In the genomic region with DNA sequence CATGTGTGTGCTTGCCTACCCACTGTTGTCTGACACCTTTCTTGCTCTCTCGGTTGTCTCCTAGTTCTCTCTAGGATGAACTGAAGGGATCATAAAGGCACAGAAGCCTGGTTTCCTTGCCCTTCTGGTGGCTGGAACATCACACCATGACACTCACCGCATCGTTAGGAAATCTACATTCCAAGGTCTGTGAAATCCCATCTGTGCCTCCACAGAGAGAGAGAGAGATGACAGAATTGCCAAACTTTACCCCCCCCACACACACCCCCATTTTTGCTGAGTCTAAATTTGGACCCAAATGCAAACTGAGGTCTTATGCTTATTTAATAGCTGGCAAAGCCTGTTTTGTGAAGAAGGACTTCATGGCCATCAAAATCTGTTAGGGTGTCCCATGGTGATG, we compare ENCODE assay signal across 25 mouse cellular contexts.
A peak's percentile ranks its signal among the peaks of the same experiment; 100 is the strongest.
DNase-seq lines count a peak whose midpoint lies in the region; ATAC-seq and TF ChIP-seq lines count a peak whose summit lies in the region.
"Had no signal": no experiment of that assay in that cellular context is flagged by ENCODE, and none has a peak within 500 bp of the region (broad histone marks: within the 10 kb centered on the region; RNA-seq: fewer than 3 reads in every experiment).

No protein-coding gene starts in this region.

- H3K4me2 ChIP-seq in liver, postnatal 0 days (ENCODE audit: low read depth, low read length): no peak overlapping the region
- no peak overlapping the region for H3K4me2 ChIP-seq in liver, embryonic 11.5 days
- no peak overlapping the region for H3K4me2 ChIP-seq in kidney, embryonic 16.5 days (replicated peaks; ENCODE audit: low read depth, low read length)
- H3K4me2 ChIP-seq: forebrain, embryonic 12.5 days; forebrain, embryonic 15.5 days; heart, embryonic 12.5 days; heart, embryonic 15.5 days; hindbrain, embryonic 14.5 days had no signal

- H3K36me3 ChIP-seq in liver, postnatal 0 days (replicated peaks; ENCODE audit: insufficient read depth, low read length): no peaks in the 10 kb centered on the region
- H3K36me3 ChIP-seq in liver, embryonic 11.5 days (ENCODE audit: control insufficient read depth, insufficient read depth, low read length): no peaks in the 10 kb centered on the region
- H3K36me3 ChIP-seq in kidney, embryonic 16.5 days (ENCODE audit: insufficient read depth, low read length): no peaks in the 10 kb centered on the region
- H3K36me3 ChIP-seq: forebrain, embryonic 12.5 days; forebrain, embryonic 15.5 days; heart, embryonic 12.5 days; heart, embryonic 15.5 days had no signal

- 66% methylated on average over 3 of the region's 3 CpGs for WGBS in liver, postnatal 0 days (ENCODE audit: insufficient replicate concordance)
- WGBS in liver, embryonic 11.5 days: 89% methylated on average over 3 of the region's 3 CpGs
- WGBS in kidney, embryonic 16.5 days: 79% methylated on average over 3 of the region's 3 CpGs

- no peaks in the 10 kb centered on the region for H3K27me3 ChIP-seq in liver, postnatal 0 days (ENCODE audit: insufficient read depth, low read length)
- no peaks in the 10 kb centered on the region for H3K27me3 ChIP-seq in liver, embryonic 11.5 days (replicated peaks; ENCODE audit: control insufficient read depth, insufficient read depth, low read length)
- no peaks in the 10 kb centered on the region; the same call in 1 of the 2 replicates for H3K27me3 ChIP-seq in kidney, embryonic 16.5 days (ENCODE audit: insufficient read depth, low read length)
- H3K27me3 ChIP-seq: forebrain, embryonic 15.5 days; heart, embryonic 12.5 days; heart, embryonic 15.5 days had no signal

- ATAC-seq in liver, postnatal 0 days: peak; percentile 27; the same call in 1 of the 2 replicates
- no peak for ATAC-seq in liver, embryonic 11.5 days (replicated peaks; ENCODE audit: low FRiP score)
- no peak for ATAC-seq in kidney, embryonic 16.5 days (ENCODE audit: low FRiP score, low TSS enrichment)
- ATAC-seq: CD4-positive, CD25-positive, alpha-beta regulatory T cell, adult 4 months; forebrain, embryonic 15.5 days; hindbrain, postnatal 0 days; inflammation-experienced regulatory T-cells, adult 6 months; intestine, embryonic 16.5 days had no signal

- H3K4me3 ChIP-seq in liver, postnatal 0 days (ENCODE audit: low read depth, low read length): no peak overlapping the region
- H3K4me3 ChIP-seq in liver, embryonic 11.5 days (ENCODE audit: low read depth, low read length): no peak overlapping the region
- no peak overlapping the region for H3K4me3 ChIP-seq in kidney, embryonic 16.5 days (ENCODE audit: low read length)
- H3K4me3 ChIP-seq: forebrain, embryonic 12.5 days; forebrain, embryonic 15.5 days; heart, embryonic 12.5 days; heart, embryonic 15.5 days had no signal

- no peak overlapping the region for H3K27ac ChIP-seq in liver, postnatal 0 days (ENCODE audit: low read depth)
- no peak overlapping the region for H3K27ac ChIP-seq in liver, embryonic 11.5 days (ENCODE audit: low read depth, low read length)
- H3K27ac ChIP-seq in kidney, embryonic 16.5 days (ENCODE audit: low read length): no peak overlapping the region
- H3K27ac ChIP-seq: forebrain, embryonic 12.5 days; forebrain, embryonic 15.5 days; heart, embryonic 15.5 days; hindbrain, embryonic 14.5 days; hindbrain, postnatal 0 days had no signal

- no peaks in the 10 kb centered on the region for H3K9me3 ChIP-seq in liver, postnatal 0 days (ENCODE audit: low read length)
- H3K9me3 ChIP-seq in liver, embryonic 11.5 days (ENCODE audit: control insufficient read depth, low read length): no peaks in the 10 kb centered on the region
- H3K9me3 ChIP-seq in kidney, embryonic 16.5 days (ENCODE audit: low read length): no peaks in the 10 kb centered on the region
- H3K9me3 ChIP-seq: forebrain, embryonic 12.5 days; forebrain, embryonic 15.5 days; heart, embryonic 12.5 days; heart, embryonic 15.5 days had no signal

- H3K9ac ChIP-seq in liver, postnatal 0 days (replicated peaks): no peak overlapping the region
- H3K9ac ChIP-seq in liver, embryonic 11.5 days (ENCODE audit: low read depth, low read length): no peak overlapping the region
- H3K9ac ChIP-seq in kidney, embryonic 16.5 days (replicated peaks; ENCODE audit: low read length): no peak overlapping the region
- H3K9ac ChIP-seq: forebrain, embryonic 12.5 days; forebrain, embryonic 15.5 days; heart, embryonic 12.5 days; heart, embryonic 15.5 days; hindbrain, embryonic 14.5 days had no signal

- TF ChIP-seq EP300 in liver, postnatal 0 days (IDR thresholded peaks at IDR 0.05; ENCODE audit: low read depth): no peak

- TF ChIP-seq CTCF in liver, postnatal 0 days (IDR thresholded peaks at IDR 0.05; ENCODE audit: low read depth): no peak

- DNase-seq in liver, postnatal 0 days: no peak
- DNase-seq in liver, embryonic 11.5 days (ENCODE audit: low spot score): no peak
- peak; percentile 32 for DNase-seq in brain, adult 2 months (ENCODE audit: low read depth, low spot score)
- peak; percentile 47 for DNase-seq in fibroblast of lung, adult 2 months (ENCODE audit: low read depth)
- DNase-seq in heart, adult 9 months (ENCODE audit: low spot score in 2 of 2): no peak
- DNase-seq: adrenal gland, postnatal 36 days; cerebellum, adult 11-12 months; cerebellum, adult 8-10 months; cerebellum, postnatal 10 days; cerebellum, postnatal 36 days; embryo, embryonic 11 days; gastrocnemius, postnatal 14 days; heart, adult 11 months; heart, postnatal 10 days; heart, postnatal 4 days had no signal

- H3K4me1 ChIP-seq in liver, postnatal 0 days (ENCODE audit: insufficient read depth): peaks cover 7% of the 10 kb centered on the region; the same call in 1 of the 2 replicates
- no peaks in the 10 kb centered on the region for H3K4me1 ChIP-seq in liver, embryonic 11.5 days (replicated peaks; ENCODE audit: control insufficient read depth, insufficient read depth, low read length)
- peaks cover under 1% of the 10 kb centered on the region for H3K4me1 ChIP-seq in kidney, embryonic 16.5 days (ENCODE audit: insufficient read depth, low read length)
- H3K4me1 ChIP-seq: forebrain, embryonic 15.5 days had no signal

Comparison
In these comparisons a context has a peak if more than half of its experiments do, and no peak if none do; other contexts are left out.
1. DNase-seq: peak in brain, adult 2 months (single experiment) and fibroblast of lung, adult 2 months (single experiment); none in liver, postnatal 0 days (single experiment), liver, embryonic 11.5 days (single experiment) and heart, adult 9 months (0 of 2).